Mouse (Mus musculus): Measurements from ENCODE around the gene Nfe2l2. TPM values are rescaled to one million over a fixed set of nuclear protein-coding genes. Genes with fewer than 3 reads are reported as not detected.
"Not testable (repeated sequence)": the region's sequence is repeated elsewhere in the genome, so short reads cannot be mapped to it uniquely, and the experiment has no call there.

The Nfe2l2 gene
- total RNA-seq, 4 experiments from 2014 or later, result 14.1 to 29.2 (median 20.6) TPM

GRCm38 (mm10) chr2:75653150-75653549 lies 51.3 kb downstream of the Nfe2l2 start:
- no peak for DNase-seq (ENCODE audit: low spot score in 2 of 2)

GRCm38 (mm10) chr2:75650437-75650836 lies 54.0 kb downstream of the Nfe2l2 start:
- no peak for DNase-seq (ENCODE audit: low spot score in 2 of 2)

- DNase-seq (ENCODE audit: low spot score in 2 of 2), result no peak
Observed at GRCm38 (mm10) chr2:75645251-75645650, 59.2 kb downstream of the Nfe2l2 start.

GRCm38 (mm10) chr2:75643950-75644349 lies 60.5 kb downstream of the Nfe2l2 start:
- no peak for DNase-seq (ENCODE audit: low spot score in 2 of 2)

- DNase-seq (ENCODE audit: low spot score in 2 of 2), result no peak
Observed at GRCm38 (mm10) chr2:75642795-75643550, 61.5 kb downstream of the Nfe2l2 start.

- DNase-seq (ENCODE audit: low spot score in 2 of 2), result not testable (repeated sequence)
Observed at GRCm38 (mm10) chr2:75642312-75642711, 62.1 kb downstream of the Nfe2l2 start.

GRCm38 (mm10) chr2:75639535-75639934 lies 64.9 kb downstream of the Nfe2l2 start:
- DNase-seq (ENCODE audit: low spot score in 2 of 2), result not testable (repeated sequence)

- DNase-seq (ENCODE audit: low spot score in 2 of 2), result not testable (repeated sequence)
Observed at GRCm38 (mm10) chr2:75637822-75638221, 66.6 kb downstream of the Nfe2l2 start.

GRCm38 (mm10) chr2:75637361-75637760 lies 67.1 kb downstream of the Nfe2l2 start:
- no peak for DNase-seq (ENCODE audit: low spot score in 2 of 2)

GRCm38 (mm10) chr2:75637055-75637304 lies 67.5 kb downstream of the Nfe2l2 start:
- DNase-seq (ENCODE audit: low spot score in 2 of 2), result not testable (repeated sequence)

- no peak for DNase-seq (ENCODE audit: low spot score in 2 of 2)
Observed at GRCm38 (mm10) chr2:75636261-75637054, 68.0 kb downstream of the Nfe2l2 start.

- DNase-seq (ENCODE audit: low spot score in 2 of 2), result not testable (repeated sequence)
Observed at GRCm38 (mm10) chr2:75634431-75634830, 70.0 kb downstream of the Nfe2l2 start.

- no peak for DNase-seq (ENCODE audit: low spot score in 2 of 2)
Observed at GRCm38 (mm10) chr2:75633784-75634183, 70.7 kb downstream of the Nfe2l2 start.

- DNase-seq (ENCODE audit: low spot score in 2 of 2), result no peak
Observed at GRCm38 (mm10) chr2:75633381-75633780, 71.1 kb downstream of the Nfe2l2 start.

GRCm38 (mm10) chr2:75632721-75633181 lies 71.7 kb downstream of the Nfe2l2 start:
- no peak for DNase-seq (ENCODE audit: low spot score in 2 of 2)

GRCm38 (mm10) chr2:75632043-75632442 lies 72.4 kb downstream of the Nfe2l2 start:
- DNase-seq (ENCODE audit: low spot score in 2 of 2), result no peak

- no peak for DNase-seq (ENCODE audit: low spot score in 2 of 2)
Observed at GRCm38 (mm10) chr2:75631421-75631820, 73.0 kb downstream of the Nfe2l2 start.

GRCm38 (mm10) chr2:75628487-75628886 lies 76.0 kb downstream of the Nfe2l2 start:
- no peak for DNase-seq (ENCODE audit: low spot score in 2 of 2)

- no peak for DNase-seq (ENCODE audit: low spot score in 2 of 2)
Observed at GRCm38 (mm10) chr2:75626597-75627440, 77.6 kb downstream of the Nfe2l2 start.
